Mouse (Mus musculus) brain, embryonic 14.5 days (tissue): Measurements from ENCODE around the gene Hspbp1.

Source experiments
- CTCF ChIP-seq: fragments of 200-500 bp; IDR thresholded peaks from 2 replicates; pipeline ENCODE4 v1.5.1; 2012; ENCODE audit warnings: inconsistent platforms, mild to moderate bottlenecking, moderate library complexity, borderline replicate concordance; ENCODE audit not compliant: insufficient read depth, insufficient read length; ENCODE audit errors: extremely low read depth
- POLR2A ChIP-seq: fragments of 200-500 bp; IDR thresholded peaks from 2 replicates; pipeline ENCODE4 v1.6.1; 2012; ENCODE audit warnings: mild to moderate bottlenecking, inconsistent platforms, borderline replicate concordance; ENCODE audit not compliant: poor library complexity, insufficient read depth, insufficient read length, severe bottlenecking; ENCODE audit errors: extremely low read depth

DNA sequence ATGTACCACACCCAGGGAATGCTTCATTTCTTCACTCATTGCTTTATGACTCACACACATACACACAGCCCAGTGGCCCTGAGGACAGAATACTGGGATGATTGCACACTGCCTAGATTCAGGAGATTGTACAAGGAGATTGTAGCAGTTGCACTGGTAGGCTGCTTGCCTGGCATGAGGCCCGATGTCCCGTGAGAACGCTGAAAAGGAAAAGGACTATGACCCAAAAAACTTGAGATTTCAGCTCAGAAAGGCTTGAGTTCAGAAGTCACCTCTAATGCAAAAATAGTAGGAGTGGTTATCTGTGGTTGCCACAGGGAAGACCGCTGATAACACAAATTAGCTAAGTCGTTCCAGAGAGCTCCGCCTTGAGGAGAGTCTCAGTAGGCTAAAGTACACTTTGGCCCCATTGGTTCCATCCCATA is 48.1 kb upstream of the Hspbp1 start:
- no peak for TF ChIP-seq CTCF
- TF ChIP-seq POLR2A: no peak
